Mouse (Mus musculus) heart, adult 2 months (tissue): ENCODE measurements around the gene Dcps. TPM values are rescaled to one million over a fixed set of nuclear protein-coding genes. Genes with fewer than 3 reads are reported as not detected.

Experiments
- DNase-seq, 2 experiments: peaks; one replicate each; pipeline ENCODE4 v3.0.0; 2021
- H3K27ac ChIP-seq: fragments of 200-600 bp; 2 replicates; pipeline ENCODE4 v1.8.1; 2022
- H3K27me3 ChIP-seq: fragments of 200-500 bp; 2 replicates; pipeline ENCODE4 v1.6.1; 2012; ENCODE audit warnings: mild to moderate bottlenecking, low read length, inconsistent platforms, mixed read lengths; ENCODE audit not compliant: control insufficient read depth, insufficient read depth
- H3K36me3 ChIP-seq: fragments of 200-500 bp; 2 replicates; pipeline ENCODE4 v1.6.1; 2012; ENCODE audit warnings: low read length, inconsistent platforms; ENCODE audit not compliant: control insufficient read depth, insufficient read depth
- H3K4me1 ChIP-seq: fragments of 200-500 bp; 2 replicates; pipeline ENCODE4 v1.6.1; 2011; ENCODE audit warnings: low read length; ENCODE audit not compliant: control insufficient read depth, insufficient read depth
- H3K4me3 ChIP-seq: fragments of 200-600 bp; 2 replicates; pipeline ENCODE4 v1.8.1; 2022
- H3K79me2 ChIP-seq: fragments of 200-500 bp; replicated peaks from 2 replicates; pipeline ENCODE4 v1.6.1; 2012; ENCODE audit warnings: mild to moderate bottlenecking, inconsistent platforms, low read length, moderate library complexity, mixed read lengths; ENCODE audit not compliant: control insufficient read depth, insufficient read depth
- H3K9ac ChIP-seq: fragments of 200-500 bp; 2 replicates; pipeline ENCODE4 v1.6.1; 2012; ENCODE audit warnings: low read depth, mild to moderate bottlenecking, control low read depth, inconsistent platforms, low read length, mixed read lengths
- CTCF ChIP-seq: fragments of 200-600 bp; IDR thresholded peaks from 2 replicates; pipeline ENCODE4 v1.8.1; 2022; ENCODE audit warnings: antibody characterized with exemption, mild to moderate bottlenecking, moderate library complexity
- EP300 ChIP-seq: fragments of 200-500 bp; IDR thresholded peaks from 2 replicates; pipeline ENCODE4 v1.6.1; 2011; ENCODE audit warnings: low read depth, low read length, control low read depth; ENCODE audit not compliant: insufficient read depth
- POLR2A ChIP-seq: fragments of 200-500 bp; IDR thresholded peaks from 2 replicates; pipeline ENCODE4 v1.6.1; 2011; ENCODE audit warnings: mild to moderate bottlenecking, low read depth, low read length, control low read depth; ENCODE audit not compliant: insufficient read depth
- WGBS: fragments of 180-500 bp; shearing (Covaris S2); methylation state at CpG from one replicate; pipeline ENCODE4 v1.1.7; 2018; 5-methylcytosine and 5-hydroxymethylcytosine counted together
- intact Hi-C: fragments of 180-260 bp; cut with DNase I; formaldehyde crosslinking; loops from one replicate; pipeline ENCODE4 v1.15.1; 2025
- polyA plus RNA-seq: library from polyadenylated mRNA; depleted of rRNA; stranded (reverse); fragments of >200 nt; gene quantifications from 2 replicates; pipeline ENCODE4 v1.2.3, GENCODE M21; 2012
- total RNA-seq, 2 experiments: library from RNA; stranded (reverse); gene quantifications; 2 replicates each; pipeline ENCODE4 v1.2.3; 2021

The Dcps gene
- total and polyA plus RNA-seq, 3 experiments, result 14.4 to 21.3 (median 15.1) TPM

- peak; percentile 97 for TF ChIP-seq POLR2A
- no peak for TF ChIP-seq EP300
- TF ChIP-seq CTCF, result no peak
- Histone ChIP-seq H3K9ac (peak within 1 kb of the TSS; percentile 93), H3K79me2 (no peaks in the 10 kb centered on the region), H3K4me1 (peaks cover 2% of the 10 kb centered on the region), H3K36me3 (no peaks in the 10 kb centered on the region; the same call in 1 of the 2 replicates), H3K4me3 (peak within 1 kb of the TSS; percentile 93), H3K27ac (peak within 1 kb of the TSS; percentile 98), H3K27me3 (no peaks in the 10 kb centered on the region)
- intact Hi-C loops, result loop anchor here (1.0 to 5.0 kb wide), 3 partner anchors 11 to 56 kb away; partner anchors contain the start of genes Dcps, Fam118b, Rpusd4 and Srpr
- WGBS, result 1% methylated on average over 71 of the region's 72 CpGs
- peak; percentile 98 to 99 for DNase-seq
Measured at GRCm38 (mm10) chr9:35210542-35211474, 34.9 kb upstream of the Dcps start, which contains the start of gene Foxred1. Foxred1 (minus strand) TSS chr9:35211055.

GRCm38 (mm10) chr9:35204421-35204820 lies 28.6 kb upstream of the Dcps start:
- intact Hi-C loops, result loop anchor here (10.0 kb wide), 2 partner anchors 220 to 360 kb away; partner anchors contain the start of gene Cdon
- Histone ChIP-seq H3K27me3 (no peaks in the 10 kb centered on the region), H3K27ac (no peak overlapping the region), H3K4me1 (peaks cover 4% of the 10 kb centered on the region), H3K4me3 (no peak overlapping the region), H3K79me2 (no peaks in the 10 kb centered on the region), H3K36me3 (no peaks in the 10 kb centered on the region), H3K9ac (no peak overlapping the region)
- 100% methylated on average over 2 of the region's 2 CpGs for WGBS
- TF ChIP-seq EP300 (no peak), POLR2A (no peak), CTCF (no peak)
- no peak for DNase-seq

- Histone ChIP-seq H3K36me3 (no peaks in the 10 kb centered on the region), H3K4me1 (peaks cover 4% of the 10 kb centered on the region), H3K27ac (no peak overlapping the region), H3K4me3 (no peak overlapping the region), H3K27me3 (no peaks in the 10 kb centered on the region), H3K79me2 (no peaks in the 10 kb centered on the region), H3K9ac (no peak overlapping the region)
- intact Hi-C loops, result loop anchor here (10.0 kb wide), 2 partner anchors 221 to 361 kb away; partner anchors contain the start of gene Cdon
- 36% methylated on average over 3 of the region's 3 CpGs for WGBS
- no peak for DNase-seq
- no peak for TF ChIP-seq POLR2A
- no peak for TF ChIP-seq EP300
- no peak for TF ChIP-seq CTCF
Measured at GRCm38 (mm10) chr9:35203536-35203935, 27.7 kb upstream of the Dcps start.

GRCm38 (mm10) chr9:35200529-35201060 lies 24.7 kb upstream of the Dcps start:
- DNase-seq, result no peak
- Histone ChIP-seq H3K27me3 (no peaks in the 10 kb centered on the region), H3K9ac (no peak overlapping the region; the same call in 1 of the 2 replicates), H3K4me1 (peaks cover 4% of the 10 kb centered on the region), H3K36me3 (no peaks in the 10 kb centered on the region), H3K79me2 (no peaks in the 10 kb centered on the region), H3K4me3 (peak overlapping the region; percentile 60), H3K27ac (peak overlapping the region; percentile 83)
- 60% methylated on average over 9 of the region's 9 CpGs for WGBS
- TF ChIP-seq EP300, result no peak
- no peak for TF ChIP-seq POLR2A
- intact Hi-C loops, result loop anchor here (1.0 to 10.0 kb wide), 3 partner anchors 10 to 364 kb away; partner anchors contain the start of gene Cdon

DNA sequence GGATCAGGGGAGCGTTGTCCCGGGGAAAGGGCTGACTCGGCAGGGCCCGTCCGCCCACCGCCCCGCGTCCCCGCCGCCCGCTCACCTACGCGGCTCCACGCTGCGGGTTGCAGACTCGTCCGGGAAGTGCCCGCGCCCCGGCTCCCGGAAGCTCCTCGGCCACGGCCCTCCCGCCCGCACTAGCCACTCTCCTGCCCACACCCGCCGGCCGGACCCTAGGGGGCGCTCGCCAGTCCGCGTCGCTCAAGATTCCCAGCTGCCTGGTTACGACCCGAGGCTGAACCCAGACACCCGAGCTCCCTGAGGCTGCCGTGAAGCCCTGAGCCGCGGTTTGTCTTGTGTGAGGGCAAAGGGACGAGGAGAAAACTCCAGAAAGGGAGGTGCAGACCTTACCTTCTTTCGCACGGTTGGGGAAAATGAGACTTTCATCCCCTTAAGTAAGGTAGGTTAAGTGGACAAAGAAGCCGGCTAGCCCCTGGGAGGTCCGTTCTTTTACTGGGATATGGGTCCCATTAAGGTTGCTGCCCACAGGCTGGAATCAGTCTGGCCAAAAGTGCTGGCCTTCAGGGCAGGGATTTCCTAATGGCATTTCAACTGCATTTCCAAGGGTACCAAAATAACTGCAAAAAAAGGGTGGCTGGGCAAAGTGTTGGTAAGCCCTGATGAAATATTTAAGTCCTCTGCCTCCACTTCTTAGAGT lies 24.1 kb upstream of the Dcps start, which contains the start of the genes Srpr and Tirap:
TSS of gene Srpr (plus strand) at position 404 of the 700 bp plus-strand sequence.
TSS of gene Tirap (minus strand) at position 520 of the 700 bp plus-strand sequence.
- Histone ChIP-seq H3K36me3 (no peaks in the 10 kb centered on the region), H3K4me1 (peaks cover 4% of the 10 kb centered on the region), H3K4me3 (peak within 1 kb of the TSS; percentile 60), H3K9ac (peak within 1 kb of the TSS; percentile 90), H3K79me2 (no peaks in the 10 kb centered on the region), H3K27ac (peak within 1 kb of the TSS; percentile 83), H3K27me3 (no peaks in the 10 kb centered on the region)
- DNase-seq, result peak; percentile 94 to 96
- intact Hi-C loops, result loop anchor here (1.0 to 10.0 kb wide), 4 partner anchors 10 to 365 kb away; partner anchors contain the start of genes Cdon and Dcps
- WGBS, result under 1% methylated on average over 44 of the region's 44 CpGs
- peak; percentile 96 for TF ChIP-seq CTCF
- TF ChIP-seq EP300, result no peak
- TF ChIP-seq POLR2A, result no peak; the same call in 1 of the 2 replicates
